Mouse (Mus musculus) limb, embryonic 13.5 days (tissue): ENCODE measurements around the gene Gm20388. TPM values are rescaled to one million over a fixed set of nuclear protein-coding genes. Genes with fewer than 3 reads are reported as not detected.
A peak's percentile ranks its signal among the peaks of the same experiment; 100 is the strongest.
"Not testable (repeated sequence)": the region's sequence is repeated elsewhere in the genome, so short reads cannot be mapped to it uniquely, and the experiment has no call there.

Source experiments
- ATAC-seq: fragments of 200-750 bp; cut with Nextera tagmentation; 2 replicates; pipeline ENCODE4 v1.8.0; 2017; ENCODE audit warnings: low read depth, moderate number of reproducible peaks, moderate TSS enrichment; ENCODE audit not compliant: low FRiP score
- H3K27ac ChIP-seq: fragments of 300-500 bp; sonication (generic); 2 replicates; pipeline ENCODE4 v1.5.1; 2015; ENCODE audit warnings: inconsistent platforms, mild to moderate bottlenecking, moderate library complexity
- H3K27me3 ChIP-seq: fragments of 300-500 bp; sonication (generic); 2 replicates; pipeline ENCODE4 v1.6.1; 2015; ENCODE audit warnings: mild to moderate bottlenecking, inconsistent platforms
- H3K36me3 ChIP-seq: fragments of 300-500 bp; sonication (generic); 2 replicates; pipeline ENCODE4 v1.6.1; 2015; ENCODE audit warnings: inconsistent platforms, mild to moderate bottlenecking, moderate library complexity
- H3K4me1 ChIP-seq: fragments of 300-500 bp; sonication (generic); 2 replicates; pipeline ENCODE4 v1.6.1; 2015; ENCODE audit warnings: inconsistent platforms
- H3K4me2 ChIP-seq: fragments of 300-500 bp; sonication (generic); replicated peaks from 2 replicates; pipeline ENCODE4 v1.6.1; 2015; ENCODE audit warnings: inconsistent platforms, mild to moderate bottlenecking, moderate library complexity
- H3K4me3 ChIP-seq: fragments of 300-500 bp; sonication (generic); 2 replicates; pipeline ENCODE4 v1.5.1; 2015; ENCODE audit warnings: moderate library complexity, mild to moderate bottlenecking, inconsistent platforms
- H3K9ac ChIP-seq: fragments of 300-500 bp; sonication (generic); 2 replicates; pipeline ENCODE4 v1.6.1; 2015; ENCODE audit warnings: mild to moderate bottlenecking, inconsistent platforms
- H3K9me3 ChIP-seq: fragments of 300-500 bp; sonication (generic); 2 replicates; pipeline ENCODE4 v1.6.1; 2016; ENCODE audit warnings: inconsistent platforms
- WGBS: fragments of 180-500 bp; shearing (Covaris S2); methylation state at CpG from one replicate; pipeline ENCODE4 v1.1.7; 2015; 5-methylcytosine and 5-hydroxymethylcytosine counted together
- polyA plus RNA-seq: library from polyadenylated mRNA; unstranded; fragments of >200 nt; fragmentation: Nextera tagmentation; extraction: Ambion mirVana; gene quantifications from 2 replicates; pipeline ENCODE4 v1.2.1, GENCODE M21; 2015

The Gm20388 gene
- polyA plus RNA-seq, 1 experiment from 2014 or later: 7.1 TPM

DNA sequence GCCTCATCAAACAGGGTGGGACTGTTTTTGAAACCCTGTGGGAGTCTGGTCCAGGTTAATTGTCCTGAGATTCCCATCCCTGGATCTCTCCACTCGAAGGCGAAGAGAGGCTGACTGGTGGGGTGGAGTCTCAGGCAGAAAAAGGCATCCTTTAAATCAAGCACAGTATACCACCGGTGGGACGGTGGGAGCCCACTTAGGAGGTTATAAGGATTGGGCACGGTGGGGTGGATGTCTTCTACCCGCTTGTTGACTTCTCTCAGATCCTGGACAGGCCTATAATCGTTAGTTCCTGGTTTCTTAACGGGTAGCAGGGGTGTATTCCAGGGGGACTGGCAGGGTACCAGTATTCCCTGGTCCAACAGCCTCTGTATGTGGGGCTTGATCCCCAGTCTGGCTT lies 3520.3 kb downstream of the Gm20388 start:
- H3K4me3 ChIP-seq, ATAC-seq, H3K9ac ChIP-seq, H3K4me2 ChIP-seq, H3K36me3 ChIP-seq, H3K4me1 ChIP-seq, H3K27ac ChIP-seq, H3K27me3 ChIP-seq: not testable (repeated sequence)
- H3K9me3 ChIP-seq: peaks cover 69% of the 10 kb centered on the region
- WGBS: 89% methylated on average over 8 of the region's 8 CpGs

DNA sequence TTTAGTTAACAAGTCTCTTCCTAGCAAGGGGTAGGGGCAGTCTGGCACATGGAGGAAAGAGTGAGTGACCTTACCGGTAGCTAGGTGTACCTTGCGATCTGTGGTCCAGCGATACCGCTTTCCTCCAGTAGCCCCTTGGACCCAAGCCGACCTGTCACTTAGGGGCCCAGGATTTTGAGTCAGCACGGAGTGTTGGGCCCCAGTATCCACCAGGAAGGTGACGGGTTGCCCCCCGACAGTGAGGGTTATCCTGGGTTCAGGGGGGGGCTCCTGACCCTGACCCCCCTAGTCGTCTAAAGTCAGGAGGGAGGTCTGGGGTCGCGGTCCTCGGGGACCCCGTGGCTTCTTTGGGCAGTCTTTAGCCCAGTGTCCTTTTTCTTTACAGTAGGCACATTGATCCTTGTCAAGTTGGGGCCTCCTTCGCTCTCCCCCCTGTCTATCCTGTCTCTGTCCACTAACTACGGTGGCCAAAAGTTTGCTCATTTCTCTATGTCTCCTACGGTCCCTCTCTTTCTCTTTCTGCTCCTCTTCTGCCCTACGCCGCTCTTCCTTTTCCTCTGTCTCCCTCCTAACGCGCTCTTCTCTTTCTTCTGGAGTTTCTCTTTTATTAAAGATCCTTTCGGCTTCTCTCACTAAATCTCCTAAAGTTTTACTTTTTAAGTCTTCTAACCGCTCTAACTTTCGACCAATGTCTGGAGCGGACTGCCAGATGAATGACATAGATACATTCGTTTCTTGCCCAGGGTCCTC lies 3521.2 kb downstream of the Gm20388 start:
- Histone ChIP-seq H3K4me1 (no peaks in the 10 kb centered on the region), H3K4me2 (no peak overlapping the region), H3K9me3 (peaks cover 66% of the 10 kb centered on the region), H3K36me3 (no peaks in the 10 kb centered on the region), H3K27me3 (no peaks in the 10 kb centered on the region), H3K9ac (no peak overlapping the region), H3K4me3 (no peak overlapping the region), H3K27ac (no peak overlapping the region)
- ATAC-seq: no peak
- 94% methylated on average over 25 of the region's 25 CpGs for WGBS

DNA sequence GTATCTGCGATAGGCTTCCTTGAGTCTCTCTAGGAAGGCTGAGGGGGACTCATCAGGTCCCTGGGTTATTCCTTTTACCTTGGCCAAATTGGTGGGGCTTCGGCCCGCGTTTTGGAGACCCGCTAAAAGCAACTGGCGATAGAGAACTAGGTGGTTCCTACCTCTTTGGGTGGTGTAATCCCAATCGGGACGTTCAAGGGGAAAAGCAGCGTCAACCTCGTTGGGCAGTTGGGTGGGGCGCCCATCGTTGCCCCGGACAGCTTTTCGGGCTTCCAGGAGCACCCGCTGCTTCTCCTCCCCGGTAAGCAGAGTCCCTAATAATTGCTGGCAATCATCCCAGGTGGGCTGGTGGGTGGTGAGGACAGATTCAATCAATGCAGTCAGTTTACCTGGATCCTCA lies 3521.7 kb downstream of the Gm20388 start:
- Histone ChIP-seq H3K4me1 (no peaks in the 10 kb centered on the region), H3K4me3 (no peak overlapping the region), H3K27ac (no peak overlapping the region), H3K9ac (no peak overlapping the region), H3K9me3 (peaks cover 60% of the 10 kb centered on the region), H3K27me3 (no peaks in the 10 kb centered on the region), H3K4me2 (no peak overlapping the region), H3K36me3 (no peaks in the 10 kb centered on the region)
- 96% methylated on average over 16 of the region's 16 CpGs for WGBS
- no peak for ATAC-seq

DNA sequence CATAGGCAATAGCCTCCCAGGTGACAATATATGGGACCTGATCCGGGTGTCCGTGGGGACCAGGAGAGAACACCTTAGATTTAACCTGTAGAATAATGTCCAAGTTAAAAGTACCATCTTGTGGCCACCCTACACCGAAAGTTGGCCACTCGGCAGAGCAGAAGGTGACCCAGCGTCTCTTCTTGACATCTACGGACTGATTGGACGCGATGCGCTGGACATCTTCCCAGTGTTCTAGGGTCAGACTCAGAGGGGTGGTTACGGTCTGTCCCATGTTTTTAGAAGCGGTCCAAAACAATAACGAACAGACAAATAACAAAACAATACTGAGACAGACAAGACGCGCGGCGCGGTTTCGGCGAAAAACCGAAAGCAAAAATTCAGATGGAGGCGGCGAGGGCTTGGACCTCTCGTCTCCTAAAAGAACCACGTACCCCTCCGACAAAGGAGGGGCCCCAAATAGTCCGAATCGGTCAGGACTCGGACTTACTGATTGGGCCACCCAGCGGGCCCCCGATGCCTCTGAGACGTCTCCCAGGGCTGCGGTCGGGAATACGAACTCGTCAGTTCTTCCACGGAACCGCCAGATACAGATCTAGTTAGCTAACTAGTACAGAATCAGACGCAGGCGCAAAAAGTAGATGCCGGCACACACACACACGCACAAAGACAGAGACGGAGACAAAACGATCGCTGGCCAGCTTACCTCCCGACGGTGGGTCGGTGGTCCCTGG lies 3522.8 kb downstream of the Gm20388 start:
- not testable (repeated sequence) for H3K4me3 ChIP-seq, H3K9ac ChIP-seq, H3K4me1 ChIP-seq, H3K4me2 ChIP-seq, H3K27me3 ChIP-seq, H3K36me3 ChIP-seq, ATAC-seq, H3K27ac ChIP-seq
- WGBS: 98% methylated on average over 47 of the region's 47 CpGs
- H3K9me3 ChIP-seq: peaks cover 50% of the 10 kb centered on the region

DNA sequence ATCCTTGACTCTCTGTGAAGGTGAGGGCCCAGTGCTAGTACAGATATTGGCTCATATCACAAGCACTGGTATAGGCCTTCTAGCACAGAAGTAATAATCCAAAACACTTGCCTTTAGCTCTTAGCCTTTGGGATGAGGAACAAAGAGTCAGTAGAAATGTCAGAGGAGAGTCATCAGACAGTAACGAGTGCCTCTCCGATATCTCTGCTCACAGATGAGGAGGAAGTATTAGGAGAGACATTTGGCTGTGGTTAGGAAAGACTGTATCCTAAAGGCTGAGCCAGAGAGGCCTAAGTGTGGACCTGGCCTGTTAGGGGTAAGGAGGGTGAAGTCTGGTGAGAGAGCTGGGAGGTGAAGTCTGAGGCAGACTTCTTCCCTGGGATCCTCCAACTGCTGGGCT lies 3531.1 kb downstream of the Gm20388 start:
- H3K4me2 ChIP-seq: no peak overlapping the region
- H3K4me1 ChIP-seq: peaks cover 11% of the 10 kb centered on the region
- no peak overlapping the region for H3K4me3 ChIP-seq
- peaks cover 11% of the 10 kb centered on the region for H3K36me3 ChIP-seq
- H3K9ac ChIP-seq: no peak overlapping the region
- no peak overlapping the region for H3K27ac ChIP-seq
- 96% methylated on average over 2 of the region's 2 CpGs for WGBS
- no peak for ATAC-seq
- no peaks in the 10 kb centered on the region for H3K9me3 ChIP-seq
- H3K27me3 ChIP-seq: no peaks in the 10 kb centered on the region

DNA sequence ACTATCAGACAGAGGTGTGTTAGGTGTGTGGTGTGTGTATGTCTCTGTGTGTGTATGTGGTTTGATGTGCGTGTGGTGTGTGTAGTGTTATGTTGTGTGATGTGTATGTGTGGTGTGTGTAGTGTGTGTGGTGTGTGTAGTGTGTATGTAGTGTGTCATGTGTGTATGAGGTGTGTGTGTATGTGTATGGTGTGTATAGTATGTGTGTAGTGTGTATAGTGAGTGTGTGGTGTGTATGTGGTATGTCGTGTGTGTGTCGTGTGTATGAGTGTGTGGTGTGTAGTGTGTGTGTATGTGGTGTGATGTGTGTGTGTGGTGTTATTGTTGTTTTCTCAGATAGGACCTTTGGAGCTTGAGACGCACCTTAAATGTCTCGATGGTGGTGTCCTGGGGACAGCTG lies 3531.7 kb downstream of the Gm20388 start:
- no peak for ATAC-seq
- 80% methylated on average over 5 of the region's 5 CpGs for WGBS
- Histone ChIP-seq H3K4me1 (peaks cover 11% of the 10 kb centered on the region), H3K4me3 (peak overlapping the region; percentile 57), H3K27me3 (no peaks in the 10 kb centered on the region), H3K27ac (no peak overlapping the region), H3K4me2 (peak overlapping the region; percentile 77; the same call in 1 of the 2 replicates), H3K9ac (peak overlapping the region; percentile 83; the same call in 1 of the 2 replicates), H3K36me3 (peaks cover 11% of the 10 kb centered on the region), H3K9me3 (no peaks in the 10 kb centered on the region)

DNA sequence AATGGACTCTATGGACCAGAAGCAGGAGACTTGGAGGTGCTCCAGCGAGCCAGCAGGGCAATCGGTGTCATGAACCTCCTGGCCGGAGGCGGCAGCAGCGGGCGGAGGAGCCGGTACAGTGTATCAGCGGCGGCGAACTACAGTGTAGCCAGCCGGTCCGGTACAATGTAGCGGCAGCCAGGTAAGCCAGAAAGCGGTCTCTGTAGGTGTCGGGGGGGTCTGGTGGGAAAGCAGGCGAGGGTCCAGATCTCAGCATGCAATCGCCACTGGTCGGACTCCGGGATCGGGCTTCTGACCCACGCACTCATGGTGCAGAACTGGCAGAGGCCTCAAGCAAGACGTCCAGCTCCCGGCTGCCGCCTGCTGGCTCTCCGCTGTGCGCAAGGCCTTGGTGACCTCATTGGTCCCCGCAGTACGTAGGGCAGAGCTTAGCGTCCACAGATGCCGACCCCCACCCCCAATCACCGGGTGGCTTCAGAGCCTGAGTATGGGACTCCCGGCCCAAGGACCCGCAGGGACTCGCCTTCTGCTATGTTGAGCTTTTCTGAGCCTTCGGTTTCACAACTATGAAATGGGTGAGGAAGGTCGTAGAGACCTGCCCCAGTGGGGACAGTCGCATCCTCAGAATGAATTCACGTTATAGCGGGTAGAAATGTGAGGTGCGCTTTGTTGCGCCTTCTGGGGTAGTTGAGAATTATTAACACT lies 3532.4 kb downstream of the Gm20388 start:
- under 1% methylated on average over 41 of the region's 41 CpGs for WGBS
- H3K27ac ChIP-seq: peak overlapping the region; percentile 66; the same call in 1 of the 2 replicates
- peak; percentile 95 for ATAC-seq

DNA sequence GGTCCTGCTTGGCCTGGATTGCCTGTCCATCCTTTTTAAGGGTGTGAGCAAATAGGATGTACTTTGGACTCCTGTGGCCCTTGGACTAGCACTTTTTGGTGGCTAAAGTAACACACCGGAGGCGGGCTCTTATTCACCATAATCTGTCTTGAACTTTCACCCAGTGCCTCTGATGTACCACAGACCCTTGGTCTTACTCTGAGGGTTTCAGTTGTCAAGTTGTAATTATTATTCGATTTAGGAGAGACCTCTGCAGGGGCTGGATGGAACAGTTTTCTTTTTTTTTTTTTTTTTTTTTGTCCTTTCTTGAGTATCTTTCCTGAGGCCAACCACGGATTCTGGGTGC lies 3532.9 kb downstream of the Gm20388 start:
- 32% methylated on average over 4 of the region's 4 CpGs for WGBS
- H3K36me3 ChIP-seq: peaks cover 20% of the 10 kb centered on the region
- H3K27me3 ChIP-seq: no peaks in the 10 kb centered on the region
- H3K9me3 ChIP-seq: no peaks in the 10 kb centered on the region
- H3K4me1 ChIP-seq: peaks cover 11% of the 10 kb centered on the region
- peak overlapping the region; percentile 57 for H3K4me3 ChIP-seq
- peak overlapping the region; percentile 83 for H3K9ac ChIP-seq
- no peak for ATAC-seq
- no peak overlapping the region for H3K27ac ChIP-seq
- peak overlapping the region; percentile 77 for H3K4me2 ChIP-seq

More for the DNA sequence above, 3532.4 kb downstream of the Gm20388 start:
- Histone ChIP-seq H3K9ac (peak overlapping the region; percentile 83), H3K4me2 (peak overlapping the region; percentile 77), H3K9me3 (no peaks in the 10 kb centered on the region), H3K36me3 (peaks cover 16% of the 10 kb centered on the region), H3K27me3 (no peaks in the 10 kb centered on the region), H3K4me1 (peaks cover 11% of the 10 kb centered on the region), H3K4me3 (peak overlapping the region; percentile 57)

DNA sequence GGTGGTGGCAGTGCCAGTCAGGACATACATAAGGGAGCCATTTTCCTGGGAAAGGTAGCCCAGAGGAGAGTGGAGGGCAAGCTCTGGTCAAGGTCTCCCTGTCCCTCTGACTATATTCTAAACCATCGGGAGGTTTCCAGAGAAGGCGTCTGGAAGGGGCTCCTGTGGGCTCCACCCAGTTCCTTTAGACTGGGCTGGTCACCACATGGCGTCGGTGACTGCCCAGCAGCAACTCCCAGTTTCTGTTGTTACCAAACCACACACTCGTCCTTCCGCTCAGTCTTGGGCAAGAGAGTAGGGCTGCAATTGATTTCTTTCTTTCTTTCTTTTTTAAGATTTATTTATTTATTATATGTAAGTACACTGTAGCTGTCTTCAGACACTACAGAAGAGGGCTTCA lies 3533.5 kb downstream of the Gm20388 start:
- Histone ChIP-seq H3K36me3 (peaks cover 24% of the 10 kb centered on the region), H3K4me3 (peak overlapping the region; percentile 57), H3K4me2 (peak overlapping the region; percentile 77), H3K27me3 (no peaks in the 10 kb centered on the region), H3K4me1 (peaks cover 11% of the 10 kb centered on the region), H3K9ac (no peak overlapping the region), H3K9me3 (no peaks in the 10 kb centered on the region), H3K27ac (no peak overlapping the region)
- ATAC-seq: no peak
- WGBS: 82% methylated on average over 6 of the region's 6 CpGs

DNA sequence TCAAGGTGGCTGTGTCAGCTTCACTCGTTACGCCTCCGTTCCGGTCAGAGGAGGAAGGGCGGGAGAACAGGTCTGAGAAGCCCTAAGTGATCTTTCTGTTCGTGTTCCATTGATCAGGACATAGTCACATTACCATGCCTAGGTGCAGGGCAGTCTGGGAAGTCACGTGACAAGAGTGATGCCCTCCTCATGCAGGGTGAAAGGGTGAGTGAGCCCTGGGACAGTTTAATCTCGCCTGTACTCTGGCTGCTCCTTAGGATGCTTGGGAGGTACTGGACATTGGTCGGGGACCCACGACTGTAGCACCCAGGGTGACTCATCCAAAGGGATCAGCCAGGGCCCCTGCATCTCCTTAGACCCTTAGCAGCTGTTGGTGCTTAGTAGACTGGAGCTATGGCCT lies 3535.3 kb downstream of the Gm20388 start:
- Histone ChIP-seq H3K27ac (no peak overlapping the region), H3K4me1 (peaks cover 11% of the 10 kb centered on the region), H3K4me2 (no peak overlapping the region), H3K27me3 (no peaks in the 10 kb centered on the region), H3K9me3 (no peaks in the 10 kb centered on the region), H3K4me3 (no peak overlapping the region), H3K9ac (no peak overlapping the region), H3K36me3 (peaks cover 37% of the 10 kb centered on the region)
- no peak for ATAC-seq
- 90% methylated on average over 10 of the region's 10 CpGs for WGBS

DNA sequence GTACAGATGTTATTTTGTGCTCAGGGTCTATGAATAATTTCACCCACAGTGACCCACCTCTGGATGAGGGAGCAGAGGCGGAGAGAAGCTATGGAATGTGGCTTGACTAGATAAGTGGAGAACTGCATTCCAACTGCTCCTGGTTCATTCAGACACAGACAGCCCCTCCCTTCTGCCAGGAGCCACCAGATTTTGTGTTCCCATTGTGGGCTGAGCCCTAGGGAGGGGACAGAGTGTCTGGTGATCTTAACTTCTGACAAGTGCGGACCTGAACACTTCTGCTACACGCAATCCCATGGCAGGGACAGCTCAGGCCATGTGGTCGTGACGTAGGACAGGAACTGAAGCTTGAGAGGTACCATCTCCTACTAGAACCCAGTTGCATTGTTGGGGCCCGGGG lies 3536.2 kb downstream of the Gm20388 start:
- WGBS: 84% methylated on average over 6 of the region's 6 CpGs
- Histone ChIP-seq H3K4me1 (peaks cover 11% of the 10 kb centered on the region), H3K9ac (no peak overlapping the region), H3K9me3 (no peaks in the 10 kb centered on the region), H3K4me2 (no peak overlapping the region), H3K27me3 (no peaks in the 10 kb centered on the region), H3K4me3 (no peak overlapping the region), H3K27ac (no peak overlapping the region), H3K36me3 (peaks cover 46% of the 10 kb centered on the region)
- ATAC-seq: no peak

DNA sequence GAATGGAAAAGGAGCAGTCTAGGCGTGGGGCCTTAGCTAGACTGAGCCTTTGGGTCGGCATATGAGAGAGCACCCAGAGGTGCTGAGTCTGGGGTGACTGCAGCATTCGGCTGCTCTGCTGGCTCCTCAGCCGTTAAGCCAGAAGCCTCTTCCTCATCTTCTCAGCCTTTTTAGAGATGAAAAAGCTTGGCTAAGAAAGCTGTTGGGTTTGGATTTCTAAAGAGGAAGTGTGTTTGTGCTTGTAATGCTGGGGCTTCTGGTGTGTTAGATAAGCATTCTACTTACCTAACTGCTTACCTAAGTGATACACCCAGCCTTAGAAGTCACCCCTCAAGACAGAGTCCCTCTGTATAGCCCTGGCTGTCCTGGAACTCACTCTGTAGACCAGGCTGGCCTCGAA lies 3540.1 kb downstream of the Gm20388 start:
- Histone ChIP-seq H3K4me1 (no peaks in the 10 kb centered on the region), H3K9ac (no peak overlapping the region), H3K4me2 (no peak overlapping the region), H3K27ac (no peak overlapping the region), H3K4me3 (no peak overlapping the region), H3K9me3 (no peaks in the 10 kb centered on the region), H3K27me3 (no peaks in the 10 kb centered on the region), H3K36me3 (peaks cover 82% of the 10 kb centered on the region)
- 90% methylated on average over 5 of the region's 5 CpGs for WGBS
- no peak for ATAC-seq
